Mouse (Mus musculus) kidney, postnatal 0 days (tissue): Measurements from ENCODE around the gene Kansl2. TPM values are rescaled to one million over a fixed set of nuclear protein-coding genes. Genes with fewer than 3 reads are reported as not detected.
"Not testable (repeated sequence)": the region's sequence is repeated elsewhere in the genome, so short reads cannot be mapped to it uniquely, and the experiment has no call there.

Experiments
- ATAC-seq: fragments of 200-750 bp; cut with Nextera tagmentation; replicated peaks from 2 replicates; pipeline ENCODE4 v1.8.0; 2017; ENCODE audit warnings: low read depth, moderate number of reproducible peaks, moderate TSS enrichment, moderate library complexity; ENCODE audit not compliant: low FRiP score
- DNase-seq: peaks from one replicate; pipeline ENCODE4 v3.0.0-alpha.2; 2016; ENCODE audit warnings: low spot score
- H3K27ac ChIP-seq: fragments of 300-500 bp; sonication (generic); 2 replicates; pipeline ENCODE4 v1.5.1; 2014; ENCODE audit warnings: mild to moderate bottlenecking
- H3K27me3 ChIP-seq: fragments of 300-500 bp; sonication (generic); 2 replicates; pipeline ENCODE4 v1.6.1; 2014; ENCODE audit warnings: low read length, mixed read lengths; ENCODE audit not compliant: insufficient read depth
- H3K36me3 ChIP-seq: fragments of 300-500 bp; sonication (generic); 2 replicates; pipeline ENCODE4 v1.6.1; 2014; ENCODE audit warnings: low read length, mixed read lengths; ENCODE audit not compliant: insufficient read depth
- H3K4me1 ChIP-seq: fragments of 300-500 bp; sonication (generic); replicated peaks from 2 replicates; pipeline ENCODE4 v1.6.1; 2014; ENCODE audit warnings: antibody characterized with exemption, low read length, mixed read lengths; ENCODE audit not compliant: insufficient read depth
- H3K4me2 ChIP-seq: fragments of 300-500 bp; sonication (generic); 2 replicates; pipeline ENCODE4 v1.6.1; 2014; ENCODE audit warnings: mild to moderate bottlenecking, low read length, moderate library complexity, mixed read lengths
- H3K4me3 ChIP-seq: fragments of 300-500 bp; sonication (generic); replicated peaks from 2 replicates; pipeline ENCODE4 v1.5.1; 2014; ENCODE audit warnings: low read depth, low read length
- H3K9ac ChIP-seq: fragments of 300-500 bp; sonication (generic); 2 replicates; pipeline ENCODE4 v1.6.1; 2014; ENCODE audit warnings: low read depth, low read length
- H3K9me3 ChIP-seq: fragments of 300-500 bp; sonication (generic); replicated peaks from 2 replicates; pipeline ENCODE4 v1.6.1; 2016; ENCODE audit warnings: low read length, inconsistent platforms, mixed read lengths
- CTCF ChIP-seq: IDR thresholded peaks from 2 replicates; pipeline ENCODE4 v1.5.1; 2016; ENCODE audit warnings: antibody characterized with exemption, low read depth, mild to moderate bottlenecking, moderate library complexity
- WGBS: fragments of 180-500 bp; shearing (Covaris S2); extraction: QIAGEN DNeasy Blood & Tissue Kit; methylation state at CpG from one replicate; pipeline ENCODE4 v1.1.7; 2014; 5-methylcytosine and 5-hydroxymethylcytosine counted together
- polyA plus RNA-seq: library from polyadenylated mRNA; unstranded; fragments of >200 nt; fragmentation: Nextera tagmentation; extraction: Ambion mirVana; gene quantifications from 2 replicates; pipeline ENCODE4 v1.2.1, GENCODE M21; 2015

The Kansl2 gene
- polyA plus RNA-seq, 1 experiment from 2014 or later = 96.3 TPM

DNA sequence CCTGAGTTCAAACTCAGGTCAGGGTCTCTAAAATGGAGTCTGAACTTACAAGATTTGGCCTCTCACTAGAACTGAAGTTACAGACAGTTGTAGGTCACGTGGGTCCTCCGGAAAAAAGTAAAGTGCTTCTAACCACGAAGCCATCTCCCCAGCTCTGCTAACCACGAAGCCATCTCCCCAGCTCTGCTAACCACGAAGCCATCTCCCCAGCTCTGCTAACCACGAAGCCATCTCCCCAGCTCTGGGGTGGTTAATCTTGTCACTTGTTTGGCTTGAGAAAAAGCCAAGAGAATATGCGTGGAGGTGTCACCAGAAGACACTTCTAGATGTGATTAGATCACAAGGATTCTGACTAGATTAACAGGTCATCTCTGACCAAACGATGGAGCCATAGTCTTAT lies 19.9 kb downstream of the Kansl2 start:
- TF ChIP-seq CTCF = no peak
- DNase-seq (no peak), ATAC-seq (no peak)
- Histone ChIP-seq H3K4me3 (no peak overlapping the region), H3K36me3 (peaks cover 7% of the 10 kb centered on the region; the same call in 1 of the 2 replicates), H3K4me2 (no peak overlapping the region), H3K27ac (no peak overlapping the region), H3K27me3 (no peaks in the 10 kb centered on the region), H3K4me1 (no peaks in the 10 kb centered on the region), H3K9ac (no peak overlapping the region), H3K9me3 (no peaks in the 10 kb centered on the region)
- WGBS = 77% methylated on average over 8 of the region's 8 CpGs

DNA sequence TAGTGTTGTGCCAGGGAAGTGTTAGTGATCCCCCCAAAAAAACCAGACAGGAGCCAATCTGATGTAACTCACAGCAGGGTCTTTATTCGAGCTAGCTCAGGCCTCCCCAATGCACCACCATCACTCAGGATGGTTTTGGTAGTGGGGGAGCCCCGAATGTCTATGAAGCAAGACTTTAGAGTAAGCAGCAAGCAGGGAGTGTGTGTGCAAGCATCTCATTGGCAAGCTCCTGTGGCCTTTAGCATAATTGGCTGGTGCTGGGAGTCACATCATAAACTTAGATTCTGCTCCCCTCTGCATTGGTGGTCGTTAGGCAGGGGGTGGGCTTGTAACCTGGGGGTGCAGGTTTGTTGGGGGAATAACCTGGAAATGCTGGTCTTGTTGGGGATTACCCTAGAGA lies 20.4 kb downstream of the Kansl2 start:
- not testable (repeated sequence) for ATAC-seq, H3K4me1 ChIP-seq, H3K27me3 ChIP-seq, H3K4me2 ChIP-seq, H3K9ac ChIP-seq, H3K9me3 ChIP-seq, DNase-seq, H3K27ac ChIP-seq, H3K4me3 ChIP-seq, H3K36me3 ChIP-seq
- WGBS = 67% methylated on average over 3 of the region's 3 CpGs

DNA sequence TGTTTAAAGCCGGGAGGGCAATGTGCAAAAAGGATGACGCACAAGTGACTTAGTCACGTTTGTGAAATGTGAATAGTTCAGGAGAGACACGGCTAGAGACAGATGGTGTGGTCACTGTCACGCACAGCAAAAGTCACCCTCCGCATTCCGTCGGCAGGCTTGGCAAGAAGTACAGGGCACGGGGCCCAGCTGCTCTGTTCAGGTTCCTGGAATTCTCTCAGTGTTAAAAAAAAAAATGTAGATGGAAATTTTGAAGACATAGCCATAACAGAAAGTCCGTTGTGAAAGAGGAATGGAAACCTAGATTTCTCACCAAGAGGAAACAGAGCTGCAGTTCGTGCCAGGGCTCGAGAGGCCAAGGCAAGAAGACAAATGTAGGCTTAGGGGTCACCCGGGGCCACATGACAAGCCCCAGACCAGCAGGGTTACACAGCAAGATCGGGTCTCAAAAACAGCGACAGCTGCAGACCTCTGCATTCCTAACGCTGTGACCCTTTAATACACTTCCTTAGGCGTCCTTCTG lies 21.2 kb downstream of the Kansl2 start:
- peak; percentile 64 for DNase-seq

DNA sequence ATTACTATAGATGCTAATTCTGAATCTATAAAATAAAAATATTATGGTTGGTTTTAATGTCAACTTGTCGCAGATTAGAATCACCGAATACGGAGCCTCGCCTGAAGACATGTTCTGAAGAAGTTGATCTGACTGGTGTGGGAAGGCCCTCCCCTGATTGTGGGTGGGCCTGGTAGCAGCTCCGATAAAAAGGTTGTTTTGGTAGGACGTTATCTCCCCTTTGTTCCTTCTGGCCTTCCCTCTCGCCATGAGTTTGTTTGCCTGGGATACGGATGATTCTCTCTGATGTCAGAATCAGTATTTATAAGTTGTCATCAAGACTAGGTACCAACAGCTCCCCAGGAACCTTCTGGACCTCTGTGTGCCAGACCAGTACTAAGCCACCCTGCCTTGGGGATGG lies 21.8 kb downstream of the Kansl2 start:
- DNase-seq (no peak), ATAC-seq (no peak)
- Histone ChIP-seq H3K27ac (no peak overlapping the region), H3K4me2 (no peak overlapping the region), H3K36me3 (no peaks in the 10 kb centered on the region), H3K9ac (no peak overlapping the region), H3K4me1 (no peaks in the 10 kb centered on the region), H3K27me3 (no peaks in the 10 kb centered on the region), H3K9me3 (no peaks in the 10 kb centered on the region), H3K4me3 (no peak overlapping the region)
- 63% methylated on average over 8 of the region's 8 CpGs for WGBS
- TF ChIP-seq CTCF = no peak

More for the DNA sequence above, 21.2 kb downstream of the Kansl2 start:
- H3K4me3 ChIP-seq = no peak overlapping the region
- no peaks in the 10 kb centered on the region for H3K36me3 ChIP-seq
- H3K9ac ChIP-seq = 0 out of 2 replicates have a peak overlapping the region, but pooled peaks have one; percentile 8
- peak overlapping the region; percentile 23; the same call in 1 of the 2 replicates for H3K4me2 ChIP-seq
- peak; percentile 39 for ATAC-seq
- no peak for TF ChIP-seq CTCF
- no peaks in the 10 kb centered on the region for H3K9me3 ChIP-seq
- no peaks in the 10 kb centered on the region for H3K27me3 ChIP-seq
- H3K4me1 ChIP-seq = no peaks in the 10 kb centered on the region
- 38% methylated on average over 17 of the region's 17 CpGs for WGBS
- H3K27ac ChIP-seq = no peak overlapping the region; the same call in 1 of the 2 replicates

DNA sequence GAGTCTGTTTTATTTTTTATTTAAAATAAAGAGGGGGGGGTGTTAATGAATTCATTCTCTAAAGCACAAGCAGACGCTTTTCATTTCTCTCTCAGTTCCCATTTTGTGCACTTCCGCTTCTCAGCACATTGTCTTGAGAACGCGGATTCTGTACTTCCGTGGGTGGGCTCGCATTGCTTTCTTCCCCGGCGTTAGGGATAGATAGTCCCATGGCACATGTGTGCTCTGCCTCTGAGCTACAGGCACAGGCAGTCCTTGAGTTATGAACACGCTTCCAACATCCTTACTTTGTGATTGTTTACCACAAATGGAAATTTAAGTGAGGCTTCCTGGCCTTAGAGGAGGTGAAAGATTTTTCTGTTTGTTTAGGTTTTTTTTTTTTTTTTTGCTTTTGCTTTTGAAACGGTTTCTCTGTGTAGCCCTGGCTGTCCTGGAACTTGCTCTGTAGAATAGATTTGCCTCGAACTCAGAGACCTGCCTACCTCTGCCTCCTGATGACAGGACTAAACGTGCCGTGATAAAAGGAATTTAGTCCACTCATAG lies 22.6 kb downstream of the Kansl2 start:
- H3K4me1 ChIP-seq = no peaks in the 10 kb centered on the region
- no peak overlapping the region for H3K4me3 ChIP-seq
- TF ChIP-seq CTCF = no peak
- WGBS = 71% methylated on average over 13 of the region's 13 CpGs
- no peak overlapping the region for H3K27ac ChIP-seq
- DNase-seq (no peak), ATAC-seq (no peak)
- H3K4me2 ChIP-seq = peak overlapping the region; percentile 49
- H3K36me3 ChIP-seq = no peaks in the 10 kb centered on the region
- no peak overlapping the region for H3K9ac ChIP-seq
- H3K27me3 ChIP-seq = no peaks in the 10 kb centered on the region
- no peaks in the 10 kb centered on the region for H3K9me3 ChIP-seq

DNA sequence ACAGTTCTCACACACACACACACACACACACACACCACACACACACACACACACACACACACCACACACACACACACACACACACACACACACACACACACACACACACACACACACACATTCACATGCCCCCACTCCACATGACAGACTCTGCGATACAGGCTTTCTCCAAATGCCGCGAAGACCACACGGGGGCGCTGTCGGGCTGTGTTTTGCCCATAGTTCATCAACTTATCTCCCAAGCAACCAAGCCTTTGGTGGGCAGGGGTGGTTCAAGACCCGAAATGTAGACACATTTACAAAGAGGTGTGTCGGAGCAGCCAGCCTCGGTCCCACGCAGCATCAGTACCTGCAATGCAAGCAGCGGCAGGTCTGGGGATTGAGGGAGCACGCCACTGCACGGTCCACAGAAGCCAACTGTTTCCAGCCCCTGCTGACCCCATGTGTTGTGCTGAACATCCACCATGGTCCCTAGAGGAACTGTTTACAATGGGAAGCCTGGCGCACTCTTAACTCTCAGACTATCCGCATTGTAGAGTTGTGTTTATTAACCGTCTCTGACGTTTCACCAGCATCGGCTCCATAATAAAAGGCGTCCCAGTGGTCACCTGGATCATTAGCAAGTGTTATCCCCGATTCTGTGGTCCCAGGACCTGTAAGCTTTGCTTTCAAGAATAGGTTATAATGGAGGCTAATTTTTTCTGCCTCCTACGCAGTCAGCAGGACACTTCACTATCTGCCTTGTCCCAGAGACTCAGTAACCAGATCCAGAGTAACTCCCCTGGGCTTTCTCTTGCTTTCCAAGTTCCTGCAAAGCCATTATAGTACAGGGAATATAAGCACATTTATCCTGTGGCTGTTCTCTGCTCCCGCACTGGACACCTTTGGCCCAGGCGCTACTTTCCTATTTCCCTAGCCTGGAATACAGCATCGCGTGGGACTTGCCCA lies 23.4 kb downstream of the Kansl2 start:
- 25% methylated on average over 25 of the region's 25 CpGs for WGBS
- peak; percentile 82 for DNase-seq
- Histone ChIP-seq H3K9ac (no peak overlapping the region), H3K4me3 (no peak overlapping the region), H3K27ac (no peak overlapping the region), H3K4me2 (peak overlapping the region; percentile 49), H3K36me3 (no peaks in the 10 kb centered on the region), H3K9me3 (no peaks in the 10 kb centered on the region), H3K27me3 (no peaks in the 10 kb centered on the region), H3K4me1 (no peaks in the 10 kb centered on the region)
- TF ChIP-seq CTCF = peak; percentile 85
- no peak for ATAC-seq
